Mouse (Mus musculus) embryonic facial prominence, embryonic 15.5 days (tissue): Measurements from ENCODE around the gene Arg1. TPM values are rescaled to one million over a fixed set of nuclear protein-coding genes. Genes with fewer than 3 reads are reported as not detected.

Experiments
- ATAC-seq: fragments of 200-750 bp; cut with Nextera tagmentation; 2 replicates; pipeline ENCODE4 v1.8.0; 2017; ENCODE audit warnings: low read depth, moderate TSS enrichment; ENCODE audit not compliant: insufficient number of reproducible peaks, low FRiP score, low TSS enrichment
- H3K27ac ChIP-seq: fragments of 300-500 bp; sonication (generic); replicated peaks from 2 replicates; pipeline ENCODE4 v1.5.1; 2015; ENCODE audit warnings: mild to moderate bottlenecking, inconsistent platforms
- H3K27me3 ChIP-seq: fragments of 300-500 bp; sonication (generic); 2 replicates; pipeline ENCODE4 v1.6.1; 2015; ENCODE audit warnings: inconsistent platforms
- H3K36me3 ChIP-seq: fragments of 300-500 bp; sonication (generic); 2 replicates; pipeline ENCODE4 v1.6.1; 2015; ENCODE audit warnings: mild to moderate bottlenecking, inconsistent platforms
- H3K4me1 ChIP-seq: fragments of 300-500 bp; sonication (generic); 2 replicates; pipeline ENCODE4 v1.6.1; 2015; ENCODE audit warnings: inconsistent platforms
- H3K4me2 ChIP-seq: fragments of 300-500 bp; sonication (generic); replicated peaks from 2 replicates; pipeline ENCODE4 v1.6.1; 2015; ENCODE audit warnings: mild to moderate bottlenecking, inconsistent platforms
- H3K4me3 ChIP-seq: fragments of 300-500 bp; sonication (generic); replicated peaks from 2 replicates; pipeline ENCODE4 v1.5.1; 2015; ENCODE audit warnings: mild to moderate bottlenecking, inconsistent platforms
- H3K9ac ChIP-seq: fragments of 300-500 bp; sonication (generic); 2 replicates; pipeline ENCODE4 v1.6.1; 2015; ENCODE audit warnings: inconsistent platforms
- H3K9me3 ChIP-seq: fragments of 300-500 bp; sonication (generic); replicated peaks from 2 replicates; pipeline ENCODE4 v1.6.1; 2016; ENCODE audit warnings: inconsistent platforms
- WGBS: fragments of 180-500 bp; shearing (Covaris S2); methylation state at CpG from one replicate; pipeline ENCODE4 v1.1.7; 2015; 5-methylcytosine and 5-hydroxymethylcytosine counted together
- polyA plus RNA-seq: library from polyadenylated mRNA; unstranded; fragments of >200 nt; fragmentation: Nextera tagmentation; extraction: Ambion mirVana; gene quantifications from 2 replicates; pipeline ENCODE4 v1.2.1, GENCODE M21; 2015

Arg1 gene
- polyA plus RNA-seq, 1 experiment from 2014 or later, result 16.0 TPM

DNA sequence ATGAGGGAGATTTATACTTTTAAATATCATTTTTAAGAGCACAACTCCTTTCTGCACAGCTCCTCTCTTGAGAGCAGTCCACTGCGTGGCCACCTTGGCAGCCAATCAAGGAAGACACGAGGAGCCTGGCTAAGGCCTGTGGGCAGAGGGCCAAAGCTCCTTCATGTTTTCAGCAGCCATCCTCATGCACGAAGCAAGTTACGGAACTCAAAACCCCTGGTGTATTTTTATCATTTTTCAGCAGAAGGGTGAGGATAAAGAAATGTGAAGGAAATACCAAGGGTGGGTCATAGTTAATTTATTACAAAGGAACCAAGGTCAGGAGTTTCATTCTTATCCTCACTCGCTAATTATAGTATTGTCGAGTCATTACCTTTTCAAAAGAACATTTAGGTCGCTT is 25.3 kb upstream of the Arg1 start:
- Histone ChIP-seq H3K9me3 (no peaks in the 10 kb centered on the region), H3K27me3 (no peaks in the 10 kb centered on the region), H3K36me3 (no peaks in the 10 kb centered on the region), H3K4me2 (no peak overlapping the region), H3K4me1 (no peaks in the 10 kb centered on the region), H3K9ac (no peak overlapping the region), H3K27ac (no peak overlapping the region), H3K4me3 (no peak overlapping the region)
- 78% methylated on average over 7 of the region's 7 CpGs for WGBS
- no peak for ATAC-seq

DNA sequence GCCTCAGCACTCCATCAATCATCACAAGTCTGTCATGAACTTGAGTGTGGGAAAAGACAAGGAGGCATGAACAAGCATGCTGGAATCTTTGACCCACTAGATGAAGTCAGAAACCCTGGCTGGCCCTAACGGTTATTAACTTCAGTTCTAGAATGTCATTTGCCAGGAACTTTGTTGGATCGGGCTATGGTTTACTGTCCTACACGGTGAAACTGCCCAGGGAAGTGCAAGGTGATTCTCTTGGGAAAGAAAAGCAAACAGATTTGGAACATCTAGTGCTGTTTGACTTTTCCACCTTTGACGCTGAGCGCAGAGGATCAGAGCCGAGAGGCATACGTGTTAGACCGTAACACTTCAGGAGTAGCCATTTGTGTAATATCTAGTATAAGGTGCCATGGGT is 24.3 kb upstream of the Arg1 start:
- H3K36me3 ChIP-seq, result no peaks in the 10 kb centered on the region
- H3K27ac ChIP-seq, result no peak overlapping the region
- WGBS, result 85% methylated on average over 8 of the region's 8 CpGs
- H3K9me3 ChIP-seq, result no peaks in the 10 kb centered on the region
- no peak overlapping the region for H3K9ac ChIP-seq
- no peak for ATAC-seq
- no peak overlapping the region for H3K4me3 ChIP-seq
- no peaks in the 10 kb centered on the region for H3K27me3 ChIP-seq
- H3K4me2 ChIP-seq, result no peak overlapping the region
- H3K4me1 ChIP-seq, result no peaks in the 10 kb centered on the region

DNA sequence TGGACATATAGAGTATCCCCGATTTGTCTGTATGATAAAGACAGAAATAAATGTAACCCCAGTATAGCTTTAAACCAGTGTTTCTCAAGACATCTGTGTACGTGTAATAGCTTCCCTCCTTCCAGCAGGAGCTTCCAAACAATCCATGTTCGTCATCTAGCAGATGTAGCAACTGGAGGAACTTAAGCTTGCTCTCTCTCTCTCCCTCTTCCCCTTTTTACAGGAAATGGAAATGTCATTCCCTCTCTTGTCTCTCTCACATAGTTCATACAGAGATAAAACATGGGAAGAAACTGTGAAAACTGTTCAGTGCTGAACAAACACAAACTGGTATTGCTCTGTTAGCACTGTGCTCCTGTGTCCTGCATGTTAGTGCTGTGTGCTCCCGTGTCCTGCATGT is 22.9 kb upstream of the Arg1 start:
- Histone ChIP-seq H3K36me3 (no peaks in the 10 kb centered on the region), H3K9ac (no peak overlapping the region), H3K4me1 (no peaks in the 10 kb centered on the region), H3K4me3 (no peak overlapping the region), H3K4me2 (no peak overlapping the region), H3K27ac (no peak overlapping the region), H3K9me3 (no peaks in the 10 kb centered on the region), H3K27me3 (no peaks in the 10 kb centered on the region)
- ATAC-seq, result no peak
- WGBS, result 69% methylated on average over 4 of the region's 4 CpGs

DNA sequence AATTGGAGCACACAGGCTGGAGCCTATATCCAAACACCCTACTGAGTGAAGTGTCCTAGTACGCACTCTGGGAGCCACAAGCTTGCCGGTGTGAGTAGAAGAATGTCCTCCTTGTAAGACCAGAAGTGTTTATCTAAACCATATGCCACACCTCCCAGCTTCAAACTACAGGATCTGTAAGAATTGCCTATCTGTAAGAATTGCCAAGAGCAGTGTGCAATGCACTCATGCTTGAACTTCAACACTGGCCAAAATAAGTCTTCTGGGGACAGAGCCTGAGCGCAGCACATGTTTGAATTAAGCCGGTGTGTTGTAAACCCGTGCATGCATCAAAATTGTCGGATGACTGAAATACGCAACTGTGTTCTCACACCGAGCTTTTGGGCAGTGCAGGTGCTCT is 21.0 kb upstream of the Arg1 start:
- WGBS, result 58% methylated on average over 8 of the region's 8 CpGs
- H3K9me3 ChIP-seq, result no peaks in the 10 kb centered on the region
- no peak overlapping the region for H3K4me2 ChIP-seq
- no peak overlapping the region for H3K9ac ChIP-seq
- H3K27ac ChIP-seq, result no peak overlapping the region
- no peaks in the 10 kb centered on the region for H3K27me3 ChIP-seq
- H3K4me3 ChIP-seq, result no peak overlapping the region
- ATAC-seq, result no peak
- H3K4me1 ChIP-seq, result no peaks in the 10 kb centered on the region
- no peaks in the 10 kb centered on the region for H3K36me3 ChIP-seq

DNA sequence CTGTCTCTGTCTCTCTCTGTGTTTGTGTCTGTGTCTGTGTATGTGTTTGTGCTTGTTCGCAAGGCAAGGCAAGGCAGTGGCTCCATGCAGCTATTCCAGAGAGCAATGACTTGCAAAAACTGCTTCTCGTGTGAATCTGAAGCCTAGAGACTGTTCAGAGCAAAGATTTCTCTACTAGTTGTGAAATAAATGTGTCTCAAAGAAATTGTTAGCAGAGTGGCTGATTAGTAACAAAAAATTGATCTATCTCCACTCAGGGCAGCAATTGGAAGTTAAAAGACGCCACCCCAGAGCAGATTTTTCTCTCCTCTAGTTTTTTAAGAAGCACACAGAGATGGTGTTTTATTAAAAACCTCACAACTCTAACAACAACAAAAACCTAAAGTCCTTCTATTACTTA is 20.6 kb upstream of the Arg1 start:
- H3K36me3 ChIP-seq, result no peaks in the 10 kb centered on the region
- no peak overlapping the region for H3K4me3 ChIP-seq
- no peaks in the 10 kb centered on the region for H3K4me1 ChIP-seq
- no peak for ATAC-seq
- no peak overlapping the region for H3K4me2 ChIP-seq
- H3K27ac ChIP-seq, result no peak overlapping the region
- H3K9me3 ChIP-seq, result no peaks in the 10 kb centered on the region
- no peaks in the 10 kb centered on the region for H3K27me3 ChIP-seq
- WGBS, result 87% methylated on average over 3 of the region's 3 CpGs
- H3K9ac ChIP-seq, result no peak overlapping the region

DNA sequence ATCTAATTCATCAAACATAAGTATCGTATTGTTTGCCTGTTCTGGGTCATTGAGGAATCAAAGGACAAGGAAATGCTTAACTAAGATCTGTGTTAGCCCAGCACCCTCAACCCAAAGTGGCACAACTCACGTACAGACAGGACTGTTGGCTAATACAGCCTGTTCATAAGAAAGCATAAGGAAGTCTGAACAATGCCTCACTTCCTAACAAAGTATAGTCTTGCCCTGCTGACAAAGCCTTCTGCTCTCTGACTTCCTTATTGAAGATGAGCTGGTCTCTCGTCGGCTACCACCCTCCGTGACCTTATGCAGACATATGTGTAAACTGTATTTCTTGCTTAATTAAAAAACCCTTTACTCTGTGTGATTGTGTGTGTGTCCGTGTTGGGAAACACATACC is 2.9 kb upstream of the Arg1 start:
- Histone ChIP-seq H3K9ac (no peak overlapping the region), H3K4me3 (no peak overlapping the region), H3K4me1 (peaks cover 9% of the 10 kb centered on the region), H3K27me3 (no peaks in the 10 kb centered on the region), H3K36me3 (no peaks in the 10 kb centered on the region), H3K4me2 (no peak overlapping the region), H3K27ac (no peak overlapping the region), H3K9me3 (no peaks in the 10 kb centered on the region)
- no peak for ATAC-seq
- WGBS, result 85% methylated on average over 6 of the region's 6 CpGs

DNA sequence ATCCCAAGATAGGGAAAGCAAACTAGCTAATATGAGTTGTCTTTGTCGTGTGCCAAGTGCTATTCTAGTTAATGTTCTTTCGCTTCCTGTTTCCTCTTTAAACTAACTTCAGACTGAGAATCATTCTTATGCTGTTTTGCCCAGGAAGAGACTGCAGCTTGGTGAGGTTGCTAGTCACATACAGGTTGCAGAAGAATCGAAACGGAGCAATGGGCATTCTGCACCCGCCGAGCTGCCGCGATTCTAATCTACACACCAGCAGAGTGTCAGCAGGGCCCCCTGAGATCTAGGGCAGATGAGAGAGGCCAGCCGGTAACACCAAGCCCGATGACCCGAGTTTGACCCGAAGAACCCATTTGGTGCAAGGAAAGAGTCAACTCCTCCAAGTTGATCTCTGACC is 788 bp upstream of the Arg1 start:
- H3K36me3 ChIP-seq, result no peaks in the 10 kb centered on the region
- H3K9ac ChIP-seq, result no peak overlapping the region
- H3K4me1 ChIP-seq, result peaks cover 9% of the 10 kb centered on the region
- WGBS, result 25% methylated on average over 12 of the region's 12 CpGs
- no peak for ATAC-seq
- no peak overlapping the region for H3K4me3 ChIP-seq
- no peaks in the 10 kb centered on the region for H3K27me3 ChIP-seq
- no peak overlapping the region for H3K27ac ChIP-seq
- no peak overlapping the region for H3K4me2 ChIP-seq
- H3K9me3 ChIP-seq, result no peaks in the 10 kb centered on the region

DNA sequence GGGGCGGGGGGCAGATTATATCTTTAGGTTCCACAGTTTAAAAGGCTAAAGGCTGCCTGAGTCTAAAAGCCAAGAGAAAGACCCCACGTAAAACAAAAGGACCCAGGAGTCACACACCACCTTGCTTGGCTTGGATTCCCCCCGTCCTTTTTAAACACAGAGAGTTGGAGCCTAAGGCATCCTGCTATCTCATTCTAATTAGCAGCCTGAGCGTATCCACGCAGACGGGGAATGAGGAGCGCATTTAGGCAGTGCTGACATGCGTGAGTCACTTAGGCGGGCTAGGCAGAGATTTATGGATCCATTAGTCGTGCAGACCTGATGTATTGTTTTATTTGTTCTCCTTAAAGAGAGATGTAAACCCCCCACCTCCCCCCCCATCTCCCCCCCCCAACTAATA is 904 bp downstream of the Arg1 start:
- no peaks in the 10 kb centered on the region for H3K27me3 ChIP-seq
- H3K27ac ChIP-seq, result no peak overlapping the region
- H3K9ac ChIP-seq, result no peak overlapping the region
- peak overlapping the region; percentile 33; the same call in 1 of the 2 replicates for H3K4me2 ChIP-seq
- no peaks in the 10 kb centered on the region for H3K9me3 ChIP-seq
- 27% methylated on average over 10 of the region's 10 CpGs for WGBS
- no peak for ATAC-seq
- H3K36me3 ChIP-seq, result no peaks in the 10 kb centered on the region
- peaks cover 9% of the 10 kb centered on the region for H3K4me1 ChIP-seq
- no peak overlapping the region for H3K4me3 ChIP-seq

DNA sequence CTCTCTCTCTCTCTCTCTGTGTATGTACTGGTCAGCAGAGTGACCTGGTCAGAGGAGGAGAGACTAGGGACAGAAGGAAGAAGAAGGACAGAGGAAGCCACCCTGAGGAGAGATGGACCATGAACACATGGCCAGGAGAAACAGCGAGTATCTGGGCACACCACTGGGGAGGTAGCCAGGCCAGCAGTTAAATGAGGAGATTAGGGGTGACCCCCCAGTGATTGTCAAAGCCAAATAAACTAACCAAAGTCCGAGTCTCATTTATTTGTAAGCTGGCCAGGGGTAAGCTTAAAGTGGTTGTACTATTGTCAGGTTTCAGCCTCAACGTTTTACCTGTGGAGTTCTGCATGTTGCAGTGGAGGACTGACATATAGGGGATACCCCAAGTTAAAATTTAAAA is 3.0 kb downstream of the Arg1 start:
- WGBS, result 76% methylated on average over 3 of the region's 3 CpGs
- H3K4me2 ChIP-seq, result no peak overlapping the region
- H3K9ac ChIP-seq, result no peak overlapping the region
- H3K27ac ChIP-seq, result no peak overlapping the region
- no peaks in the 10 kb centered on the region for H3K36me3 ChIP-seq
- peaks cover 9% of the 10 kb centered on the region for H3K4me1 ChIP-seq
- H3K4me3 ChIP-seq, result no peak overlapping the region
- no peaks in the 10 kb centered on the region for H3K9me3 ChIP-seq
- H3K27me3 ChIP-seq, result no peaks in the 10 kb centered on the region
- ATAC-seq, result no peak

DNA sequence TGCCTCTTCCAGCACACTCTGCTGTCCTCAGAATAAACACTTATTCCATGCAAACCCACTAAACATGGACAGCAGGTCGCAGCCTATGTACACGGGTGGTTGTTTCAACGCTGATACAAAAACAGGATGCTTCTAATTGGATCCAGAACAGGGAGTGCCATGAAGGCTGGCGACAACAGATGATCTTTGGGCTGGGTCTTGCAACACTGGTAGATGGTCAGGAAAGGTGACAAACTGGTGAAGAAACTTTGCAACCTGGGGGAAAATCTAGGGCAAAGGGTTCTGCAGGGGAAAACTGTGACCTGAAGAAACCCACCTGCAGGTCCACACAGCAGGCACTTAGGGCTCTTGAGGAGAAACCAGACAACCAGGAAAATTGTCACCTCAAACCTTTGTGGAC is 4.3 kb downstream of the Arg1 start:
- Histone ChIP-seq H3K27ac (no peak overlapping the region), H3K9ac (no peak overlapping the region), H3K27me3 (no peaks in the 10 kb centered on the region), H3K4me3 (no peak overlapping the region), H3K36me3 (no peaks in the 10 kb centered on the region), H3K4me1 (peaks cover 9% of the 10 kb centered on the region), H3K9me3 (no peaks in the 10 kb centered on the region), H3K4me2 (no peak overlapping the region)
- no peak for ATAC-seq
- 28% methylated on average over 4 of the region's 4 CpGs for WGBS

DNA sequence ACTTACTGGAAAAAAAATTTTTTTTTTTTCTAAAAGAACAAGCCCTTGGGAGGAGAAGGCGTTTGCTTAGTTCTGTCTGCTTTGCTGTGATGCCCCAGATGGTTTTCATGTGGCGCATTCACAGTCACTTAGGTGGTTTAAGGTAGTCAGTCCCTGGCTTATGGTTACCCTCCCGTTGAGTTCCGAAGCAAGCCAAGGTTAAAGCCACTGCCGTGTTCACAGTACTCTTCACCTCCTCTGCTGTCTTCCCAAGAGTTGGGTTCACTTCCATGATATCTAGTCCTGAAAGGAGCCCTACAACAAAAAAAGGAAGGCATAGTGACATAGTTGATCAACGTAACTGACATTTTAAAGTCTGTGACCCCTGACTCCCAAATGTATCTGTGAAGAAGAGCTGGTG is 11.8 kb downstream of the Arg1 start:
- Histone ChIP-seq H3K27ac (no peak overlapping the region), H3K4me2 (no peak overlapping the region), H3K27me3 (no peaks in the 10 kb centered on the region), H3K9ac (no peak overlapping the region), H3K9me3 (no peaks in the 10 kb centered on the region), H3K36me3 (peaks cover 38% of the 10 kb centered on the region), H3K4me1 (no peaks in the 10 kb centered on the region), H3K4me3 (no peak overlapping the region)
- 83% methylated on average over 6 of the region's 6 CpGs for WGBS
- ATAC-seq, result no peak

DNA sequence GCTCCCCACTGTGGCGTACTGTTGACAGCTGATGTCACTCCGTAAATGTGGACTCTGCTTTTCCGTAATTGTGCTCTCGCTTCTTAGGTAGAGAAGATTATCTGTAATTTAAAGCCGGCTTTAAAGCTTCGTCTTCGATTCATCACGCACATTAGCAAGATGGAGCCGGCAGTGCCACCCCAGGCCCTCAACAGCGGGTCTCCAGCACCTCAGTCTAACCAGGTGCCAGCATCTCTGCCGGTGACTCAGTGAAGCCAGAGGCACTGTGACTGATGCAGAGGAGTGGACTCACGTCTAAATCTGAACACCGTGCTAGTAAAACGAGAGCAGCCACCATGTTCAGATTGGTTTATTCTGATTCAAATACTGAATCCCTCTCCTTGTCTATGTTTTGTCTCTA is 14.7 kb downstream of the Arg1 start:
- no peak overlapping the region for H3K9ac ChIP-seq
- WGBS, result 89% methylated on average over 14 of the region's 14 CpGs

More for the DNA sequence above, 14.7 kb downstream of the Arg1 start:
- H3K4me1 ChIP-seq, result no peaks in the 10 kb centered on the region
- H3K27ac ChIP-seq, result no peak overlapping the region
- H3K4me3 ChIP-seq, result no peak overlapping the region
- no peaks in the 10 kb centered on the region for H3K9me3 ChIP-seq
- peaks cover 64% of the 10 kb centered on the region for H3K36me3 ChIP-seq
- no peaks in the 10 kb centered on the region for H3K27me3 ChIP-seq
- ATAC-seq, result no peak
- H3K4me2 ChIP-seq, result no peak overlapping the region
